Mouse (Mus musculus) hindbrain, embryonic 16.5 days (tissue): ENCODE results near the gene Cfi. TPM values are rescaled to one million over a fixed set of nuclear protein-coding genes. Genes with fewer than 3 reads are reported as not detected.

Source experiments
- ATAC-seq: fragments of 200-750 bp; cut with Nextera tagmentation; 2 replicates; pipeline ENCODE4 v1.8.0; 2017; ENCODE audit warnings: moderate TSS enrichment, moderate library complexity
- H3K27ac ChIP-seq: fragments of 300-500 bp; sonication (generic); 2 replicates; pipeline ENCODE4 v1.5.1; 2014; ENCODE audit warnings: low read depth, mild to moderate bottlenecking, control low read depth, low read length, moderate library complexity
- H3K27me3 ChIP-seq: fragments of 300-500 bp; sonication (generic); replicated peaks from 2 replicates; pipeline ENCODE4 v1.6.1; 2014; ENCODE audit warnings: low read length; ENCODE audit not compliant: control insufficient read depth, insufficient read depth
- H3K36me3 ChIP-seq: fragments of 300-500 bp; sonication (generic); 2 replicates; pipeline ENCODE4 v1.6.1; 2014; ENCODE audit warnings: mild to moderate bottlenecking, low read length, moderate library complexity, mixed read lengths; ENCODE audit not compliant: control insufficient read depth, insufficient read depth
- H3K4me1 ChIP-seq: fragments of 300-500 bp; sonication (generic); 2 replicates; pipeline ENCODE4 v1.6.1; 2014; ENCODE audit warnings: low read depth, low read length; ENCODE audit not compliant: control insufficient read depth, insufficient read depth
- H3K4me2 ChIP-seq: fragments of 300-500 bp; sonication (generic); 2 replicates; pipeline ENCODE4 v1.6.1; 2014; ENCODE audit warnings: mild to moderate bottlenecking, low read length, control low read depth, moderate library complexity
- H3K4me3 ChIP-seq: fragments of 300-500 bp; sonication (generic); 2 replicates; pipeline ENCODE4 v1.5.1; 2014; ENCODE audit warnings: mild to moderate bottlenecking, low read length, control low read depth, moderate library complexity
- H3K9ac ChIP-seq: fragments of 300-500 bp; sonication (generic); 2 replicates; pipeline ENCODE4 v1.6.1; 2014; ENCODE audit warnings: low read depth, mild to moderate bottlenecking, control low read depth, low read length, moderate library complexity
- H3K9me3 ChIP-seq: fragments of 300-500 bp; sonication (generic); 2 replicates; pipeline ENCODE4 v1.6.1; 2014; ENCODE audit warnings: mild to moderate bottlenecking, low read length, moderate library complexity; ENCODE audit not compliant: control insufficient read depth
- WGBS: fragments of 180-500 bp; shearing (Covaris S2); extraction: QIAGEN DNeasy Blood & Tissue Kit; methylation state at CpG from one replicate; pipeline ENCODE4 v1.1.7; 2014; 5-methylcytosine and 5-hydroxymethylcytosine counted together
- polyA plus RNA-seq: library from polyadenylated mRNA; unstranded; fragments of >200 nt; fragmentation: Nextera tagmentation; extraction: Ambion mirVana; gene quantifications from 2 replicates; pipeline ENCODE4 v1.2.1, GENCODE M21; 2015

The Cfi gene
- 0.44 and 0.53 TPM in 2 replicates for polyA plus RNA-seq

- Histone ChIP-seq H3K4me2 (peak within 1 kb of the TSS; percentile 8), H3K4me1 (no peaks in the 10 kb centered on the region), H3K9ac (no peak within 1 kb of the TSS), H3K4me3 (no peak within 1 kb of the TSS), H3K36me3 (no peaks in the 10 kb centered on the region), H3K9me3 (no peaks in the 10 kb centered on the region), H3K27me3 (no peaks in the 10 kb centered on the region), H3K27ac (no peak within 1 kb of the TSS)
- no peak for ATAC-seq
- 66% methylated on average over 6 of the region's 6 CpGs for WGBS
Observed at GRCm38 (mm10) chr3:129835388-129835934, at the start of gene Cfi. Gene Cfi, plus strand, starts transcription at chr3:129835884.

- H3K36me3 ChIP-seq: no peaks in the 10 kb centered on the region
- H3K4me3 ChIP-seq: no peak overlapping the region
- WGBS: 92% methylated on average over 5 of the region's 5 CpGs
- no peaks in the 10 kb centered on the region for H3K27me3 ChIP-seq
- H3K9ac ChIP-seq: no peak overlapping the region
- no peaks in the 10 kb centered on the region for H3K9me3 ChIP-seq
- no peak overlapping the region for H3K27ac ChIP-seq
- H3K4me2 ChIP-seq: no peak overlapping the region
- H3K4me1 ChIP-seq: no peaks in the 10 kb centered on the region
- ATAC-seq: no peak
Observed at GRCm38 (mm10) chr3:129793801-129794200, 41.9 kb upstream of the Cfi start.

GRCm38 (mm10) chr3:129797341-129797740 lies 38.3 kb upstream of the Cfi start:
- WGBS: 85% methylated on average over 5 of the region's 5 CpGs
- Histone ChIP-seq H3K27ac (no peak overlapping the region), H3K4me3 (no peak overlapping the region), H3K27me3 (no peaks in the 10 kb centered on the region), H3K4me1 (no peaks in the 10 kb centered on the region), H3K36me3 (no peaks in the 10 kb centered on the region), H3K4me2 (no peak overlapping the region), H3K9me3 (no peaks in the 10 kb centered on the region), H3K9ac (no peak overlapping the region)
- no peak for ATAC-seq

- Histone ChIP-seq H3K27ac (no peak overlapping the region), H3K4me3 (no peak overlapping the region), H3K27me3 (no peaks in the 10 kb centered on the region), H3K4me2 (no peak overlapping the region), H3K9me3 (no peaks in the 10 kb centered on the region), H3K4me1 (no peaks in the 10 kb centered on the region), H3K36me3 (no peaks in the 10 kb centered on the region), H3K9ac (no peak overlapping the region)
- 87% methylated on average over 11 of the region's 11 CpGs for WGBS
- ATAC-seq: no peak
Observed at GRCm38 (mm10) chr3:129798551-129798950, 37.1 kb upstream of the Cfi start.

- Histone ChIP-seq H3K4me3 (no peak overlapping the region), H3K4me2 (no peak overlapping the region), H3K27ac (no peak overlapping the region), H3K9ac (no peak overlapping the region), H3K27me3 (no peaks in the 10 kb centered on the region), H3K9me3 (no peaks in the 10 kb centered on the region), H3K4me1 (no peaks in the 10 kb centered on the region), H3K36me3 (no peaks in the 10 kb centered on the region)
- 88% methylated on average over 2 of the region's 2 CpGs for WGBS
- no peak for ATAC-seq
Observed at GRCm38 (mm10) chr3:129799011-129799410, 36.7 kb upstream of the Cfi start.

- Histone ChIP-seq H3K27ac (no peak within 1 kb of the TSS), H3K9me3 (no peaks in the 10 kb centered on the region), H3K27me3 (no peaks in the 10 kb centered on the region), H3K36me3 (no peaks in the 10 kb centered on the region), H3K4me2 (no peak within 1 kb of the TSS), H3K9ac (no peak within 1 kb of the TSS), H3K4me1 (no peaks in the 10 kb centered on the region), H3K4me3 (no peak within 1 kb of the TSS)
- 85% methylated on average over 10 of the region's 10 CpGs for WGBS
- ATAC-seq: no peak
Observed at GRCm38 (mm10) chr3:129803765-129804164, 31.9 kb upstream of the Cfi start, which contains the start of gene Lrit3. Gene Lrit3, minus strand, starts transcription at chr3:129804030.

- H3K4me1 ChIP-seq: no peaks in the 10 kb centered on the region
- H3K9me3 ChIP-seq: no peaks in the 10 kb centered on the region
- no peak overlapping the region for H3K27ac ChIP-seq
- no peak overlapping the region for H3K9ac ChIP-seq
- no peak overlapping the region for H3K4me2 ChIP-seq
- ATAC-seq: no peak
- peaks cover 23% of the 10 kb centered on the region for H3K36me3 ChIP-seq
- H3K27me3 ChIP-seq: no peaks in the 10 kb centered on the region
- H3K4me3 ChIP-seq: no peak overlapping the region
- WGBS: 56% methylated on average over 9 of the region's 9 CpGs
Observed at GRCm38 (mm10) chr3:129820847-129821246, 14.8 kb upstream of the Cfi start.

GRCm38 (mm10) chr3:129821736-129822135 lies 13.9 kb upstream of the Cfi start:
- H3K4me3 ChIP-seq: no peak overlapping the region
- H3K27ac ChIP-seq: no peak overlapping the region
- H3K27me3 ChIP-seq: no peaks in the 10 kb centered on the region
- peaks cover 30% of the 10 kb centered on the region for H3K36me3 ChIP-seq
- no peaks in the 10 kb centered on the region for H3K9me3 ChIP-seq
- no peak overlapping the region for H3K9ac ChIP-seq
- WGBS: 77% methylated on average over 8 of the region's 8 CpGs
- H3K4me1 ChIP-seq: no peaks in the 10 kb centered on the region
- ATAC-seq: no peak
- H3K4me2 ChIP-seq: no peak overlapping the region

GRCm38 (mm10) chr3:129822206-129822775 lies 13.4 kb upstream of the Cfi start, which contains the start of gene Rrh:
Gene Rrh, minus strand, starts transcription at chr3:129822587.
- H3K36me3 ChIP-seq: peaks cover 31% of the 10 kb centered on the region
- no peaks in the 10 kb centered on the region for H3K4me1 ChIP-seq
- no peak within 1 kb of the TSS for H3K9ac ChIP-seq
- no peak for ATAC-seq
- H3K9me3 ChIP-seq: no peaks in the 10 kb centered on the region
- no peak within 1 kb of the TSS for H3K4me3 ChIP-seq
- H3K27ac ChIP-seq: no peak within 1 kb of the TSS
- H3K27me3 ChIP-seq: no peaks in the 10 kb centered on the region
- H3K4me2 ChIP-seq: no peak within 1 kb of the TSS
- 71% methylated on average over 11 of the region's 11 CpGs for WGBS
